Mouse (Mus musculus): Measurements from ENCODE around the gene Gm1604a. TPM values are rescaled to one million over a fixed set of nuclear protein-coding genes. Genes with fewer than 3 reads are reported as not detected.
"Not testable (repeated sequence)": the region's sequence is repeated elsewhere in the genome, so short reads cannot be mapped to it uniquely, and the experiment has no call there.

The Gm1604a gene
- total RNA-seq, 2 experiments from 2014 or later = not detected

GRCm38 (mm10) chr17:7068997-7069539 is 43.7 kb downstream of the Gm1604a start:
- not testable (repeated sequence) for DNase-seq

DNA sequence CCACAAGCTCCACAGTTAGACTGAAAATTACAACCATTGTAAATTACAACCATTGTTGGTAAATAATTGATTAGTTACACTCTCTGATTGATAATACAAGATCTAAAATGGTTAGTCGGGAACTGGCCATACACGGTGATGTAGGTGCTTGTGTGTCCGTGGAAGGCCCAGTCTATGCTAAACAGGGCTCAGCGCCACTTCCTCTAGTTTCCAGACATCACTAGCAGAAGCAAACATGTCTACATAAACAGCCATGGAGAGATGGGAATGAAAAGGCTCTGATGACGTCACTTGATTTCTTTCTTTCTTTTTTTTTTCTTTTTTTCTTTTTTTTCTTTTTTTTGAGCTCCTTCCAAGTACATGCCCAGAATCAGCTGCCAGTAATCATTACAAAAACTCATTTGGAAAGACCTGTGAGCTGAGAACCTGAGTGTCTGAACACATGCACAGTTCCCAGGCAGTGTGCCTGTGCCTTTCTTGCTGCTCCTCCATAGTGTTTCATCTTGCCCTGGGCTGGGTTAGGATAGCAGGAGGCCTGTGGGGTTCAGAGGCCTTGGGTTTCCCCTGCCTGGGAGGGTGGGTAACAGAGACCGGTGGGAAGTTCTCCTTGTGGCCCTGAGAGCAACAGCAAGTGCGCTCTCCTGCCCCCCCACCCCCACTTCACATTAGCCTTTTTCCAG is 44.3 kb downstream of the Gm1604a start:
- DNase-seq = not testable (repeated sequence)

DNA sequence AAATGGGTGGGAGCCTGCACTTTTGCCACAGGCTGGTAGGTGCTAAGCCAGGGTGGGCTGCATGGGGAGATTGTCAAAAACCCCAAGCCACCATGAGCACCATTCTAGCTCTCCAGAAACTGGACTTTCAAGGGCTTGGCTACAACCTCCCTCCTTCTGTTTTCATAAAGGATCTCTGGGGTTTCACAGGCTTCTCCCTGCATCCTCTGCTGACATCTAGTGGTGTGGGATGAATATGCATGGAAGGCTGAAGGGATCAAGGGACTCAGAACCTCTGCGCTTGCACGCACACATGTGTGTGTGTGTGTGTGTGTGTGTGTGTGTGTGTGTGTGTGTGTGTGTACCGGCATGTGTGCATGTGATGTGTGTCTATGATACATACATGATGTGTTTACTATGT is 49.1 kb downstream of the Gm1604a start:
- DNase-seq = peak; percentile 60

DNA sequence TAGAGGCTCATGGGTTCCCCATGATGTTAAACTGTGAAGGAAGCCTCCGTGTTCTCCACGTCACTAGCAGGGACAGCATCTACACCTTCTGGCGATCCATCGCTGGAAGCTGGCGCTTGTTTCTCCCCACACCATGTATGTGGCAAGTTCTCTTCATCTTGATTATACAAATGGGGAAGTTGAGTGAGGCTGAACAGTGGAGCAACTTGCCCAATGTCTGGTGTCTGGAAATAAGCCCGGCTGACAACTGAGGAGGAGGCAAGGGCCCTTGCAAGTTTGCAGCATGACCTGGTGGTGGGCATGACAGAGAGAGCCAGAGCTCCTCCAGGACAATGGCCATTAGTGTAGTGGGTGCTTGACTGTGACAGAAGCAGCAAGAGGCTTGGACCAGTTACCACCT is 50.2 kb downstream of the Gm1604a start:
- DNase-seq = not testable (repeated sequence)

DNA sequence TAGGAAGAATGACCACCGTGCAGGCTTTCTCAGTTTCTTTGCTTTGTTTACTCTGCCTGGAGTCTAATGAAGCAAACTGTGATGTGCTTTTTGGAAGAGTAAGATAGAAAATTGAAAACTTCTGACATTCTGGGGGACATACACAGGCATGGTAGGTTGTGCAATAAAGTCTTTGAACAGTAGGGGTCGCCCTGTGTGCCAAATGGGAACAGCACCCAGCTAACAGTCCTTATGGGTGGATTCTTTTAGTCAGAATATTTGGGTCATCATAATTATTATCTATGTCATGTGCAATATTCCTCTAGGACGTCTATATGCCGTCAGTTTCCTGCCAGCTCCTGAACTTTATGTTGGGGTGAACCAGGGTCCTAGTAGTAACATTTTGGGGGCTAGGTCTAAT is 54.2 kb downstream of the Gm1604a start:
- DNase-seq = peak; percentile 81

- DNase-seq = not testable (repeated sequence)
Observed at GRCm38 (mm10) chr17:7084523-7084922, 59.2 kb downstream of the Gm1604a start.

GRCm38 (mm10) chr17:7085469-7086168 is 60.3 kb downstream of the Gm1604a start:
- DNase-seq = not testable (repeated sequence)

- not testable (repeated sequence) for DNase-seq
Observed at GRCm38 (mm10) chr17:7086836-7087235, 61.5 kb downstream of the Gm1604a start.

GRCm38 (mm10) chr17:7097835-7098519 is 72.6 kb downstream of the Gm1604a start:
- DNase-seq = not testable (repeated sequence)

- DNase-seq = not testable (repeated sequence)
Observed at GRCm38 (mm10) chr17:7099096-7099495, 73.7 kb downstream of the Gm1604a start.

- not testable (repeated sequence) for DNase-seq
Observed at GRCm38 (mm10) chr17:7102945-7103344, 77.6 kb downstream of the Gm1604a start.

GRCm38 (mm10) chr17:7111658-7112057 is 86.3 kb downstream of the Gm1604a start:
- not testable (repeated sequence) for DNase-seq

- DNase-seq = not testable (repeated sequence)
Observed at GRCm38 (mm10) chr17:7116265-7116664, 90.9 kb downstream of the Gm1604a start.

DNA sequence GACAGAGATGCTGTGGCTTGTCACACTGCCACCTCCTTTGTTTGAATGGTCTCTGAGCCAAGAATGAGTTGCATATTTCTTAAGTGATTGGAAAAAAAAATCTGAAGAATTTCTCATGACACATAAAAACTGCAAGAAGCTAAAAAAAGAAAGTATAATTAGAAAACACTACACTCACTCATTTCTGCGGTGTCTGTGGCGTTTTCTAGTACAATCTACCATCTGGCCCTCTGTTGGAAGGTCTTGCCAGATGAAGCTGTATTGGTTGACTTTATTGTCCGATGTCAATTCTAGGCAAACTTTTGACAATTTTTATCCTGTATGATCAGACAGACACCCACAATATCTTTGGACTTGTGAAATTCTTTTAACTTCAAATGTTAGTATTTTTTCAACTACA is 95.5 kb downstream of the Gm1604a start:
- DNase-seq = not testable (repeated sequence)

DNA sequence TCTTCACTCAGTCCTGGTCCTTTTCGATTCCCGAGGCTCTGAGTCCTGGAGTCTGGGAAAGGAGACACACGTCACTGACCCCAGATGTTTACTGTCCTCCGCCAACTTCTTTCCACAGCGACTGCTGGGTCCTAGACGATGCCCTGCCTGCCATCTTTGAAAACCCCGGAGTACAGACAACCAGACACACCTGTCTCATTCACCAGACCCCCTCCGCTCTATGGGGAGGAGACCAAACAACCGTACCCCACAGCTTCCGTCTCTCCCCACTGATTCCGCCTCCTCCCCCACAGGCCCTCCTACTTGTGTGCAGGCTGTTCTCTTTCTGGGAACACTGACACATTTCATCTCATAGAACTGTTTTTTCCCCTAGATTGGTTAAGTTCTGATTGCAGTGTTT is 97.2 kb downstream of the Gm1604a start:
- DNase-seq = not testable (repeated sequence)

DNA sequence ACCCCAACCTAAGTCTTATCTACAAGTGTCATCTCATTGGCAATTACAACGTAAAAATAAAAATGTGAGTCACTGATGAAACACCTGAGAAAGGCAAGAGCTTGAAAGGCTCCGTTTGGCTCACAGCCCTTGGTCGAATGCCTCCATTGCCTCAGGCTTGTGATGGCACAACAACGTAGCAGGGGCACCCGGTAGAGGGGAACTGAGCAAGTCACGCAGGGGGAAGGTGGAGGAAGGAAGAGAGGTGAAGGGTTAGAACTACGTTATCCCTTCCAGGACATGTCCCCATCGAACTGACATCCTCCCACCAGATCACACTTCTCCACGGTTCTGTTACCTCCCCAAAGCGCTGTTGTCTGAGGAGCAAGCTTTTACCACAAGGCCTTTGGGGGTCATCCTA is 101.1 kb downstream of the Gm1604a start:
- not testable (repeated sequence) for DNase-seq

GRCm38 (mm10) chr17:7134002-7134401 is 108.6 kb downstream of the Gm1604a start:
- not testable (repeated sequence) for DNase-seq

- not testable (repeated sequence) for DNase-seq
Observed at GRCm38 (mm10) chr17:7135277-7135676, 109.9 kb downstream of the Gm1604a start.
